Mouse (Mus musculus) monocyte, adult 5-6 weeks (primary cell): ENCODE measurements around the gene Mug1. TPM values are rescaled to one million over a fixed set of nuclear protein-coding genes. Genes with fewer than 3 reads are reported as not detected.
"Not testable (repeated sequence)": the region's sequence is repeated elsewhere in the genome, so short reads cannot be mapped to it uniquely, and the experiment has no call there.

Experiments used
- ATAC-seq: fragments of 153-309, 156-312 bp; replicated peaks from 2 replicates; pipeline ENCODE4 v1.8.0; 2017; ENCODE audit warnings: mild to moderate bottlenecking; ENCODE audit not compliant: low TSS enrichment, insufficient number of reproducible peaks, severe bottlenecking, poor library complexity, low FRiP score
- total RNA-seq: library from RNA; stranded (forward); fragments of 200-1000, 200-491, 200-594 nt; gene quantifications from 3 replicates; pipeline ENCODE4 v1.2.3, GENCODE M21; 2017

Gene Mug1
- total RNA-seq, result not detected in 3 replicates

DNA sequence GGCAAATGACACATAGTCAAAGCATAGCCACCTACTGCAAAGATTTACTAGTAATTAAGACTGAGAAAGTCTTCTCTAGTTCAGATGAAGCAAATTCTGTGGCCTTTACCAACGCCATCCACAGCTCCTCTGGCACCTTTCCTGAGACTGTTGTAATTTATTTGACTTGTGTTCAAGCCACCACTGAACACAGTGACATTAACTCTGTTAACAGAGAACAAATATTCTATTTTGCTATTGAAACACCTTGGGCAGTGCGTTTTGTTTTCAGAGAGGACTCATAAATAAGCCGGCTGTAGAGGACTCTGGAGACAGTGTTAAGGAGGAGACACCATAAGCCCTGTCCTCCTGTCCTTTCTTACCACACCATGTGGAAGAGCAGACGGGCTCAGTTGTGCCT, at the start of gene Mug1:
TSS of gene Mug1 (plus strand) at position 271 of the 400 bp plus-strand sequence.
- ATAC-seq, result not testable (repeated sequence)

DNA sequence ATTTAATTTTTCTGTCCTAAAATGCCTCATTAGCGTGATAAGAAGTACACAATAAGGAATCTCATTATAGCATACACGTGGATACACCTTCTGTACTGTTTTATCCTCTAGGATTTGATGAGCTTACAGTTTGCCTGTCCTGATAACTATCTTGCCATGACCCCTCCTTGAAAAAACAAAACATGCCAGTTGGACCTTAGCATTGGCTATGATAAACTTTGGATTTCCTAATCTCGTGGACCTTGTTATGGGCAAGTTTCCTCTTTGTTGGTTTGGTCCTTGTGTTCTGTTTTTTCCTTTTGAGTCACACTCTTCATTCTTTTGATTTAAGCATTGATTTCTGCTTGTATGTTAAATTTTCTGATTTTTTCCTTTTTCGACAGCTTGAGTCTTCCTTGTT, 10.3 kb upstream of the Mug1 start:
- ATAC-seq, result no peak

GRCm38 (mm10) chr6:121836361-121836760, 2.0 kb upstream of the Mug1 start:
- no peak for ATAC-seq

- no peak for ATAC-seq
Measured at GRCm38 (mm10) chr6:121848378-121848777, 10.0 kb downstream of the Mug1 start.

Other genes with a start within 250 kb of the Mug1 start
- gene A2m, start 203.2 kb upstream of the Mug1 start, total RNA-seq, result not detected in 3 replicates
- not detected in 3 replicates for gene Gm7298, start 105.6 kb upstream of the Mug1 start, total RNA-seq
- not detected in 3 replicates for gene Mug2, start 168.2 kb downstream of the Mug1 start, total RNA-seq